Mouse (Mus musculus): Measurements from ENCODE around the gene Ttc25.

GRCm38 (mm10) chr11:100515061-100515460 lies 30.3 kb upstream of the Ttc25 start:
- TF ChIP-seq CTCF (IDR thresholded peaks at IDR 0.05; ENCODE audit: low read depth) = no peak
- no peak for TF ChIP-seq EP300 (IDR thresholded peaks at IDR 0.05; ENCODE audit: low read depth)

Data from liver, embryonic 14.5 days (tissue).